Mouse (Mus musculus): Measurements from ENCODE around the gene Nisch. TPM values are rescaled to one million over a fixed set of nuclear protein-coding genes. Genes with fewer than 3 reads are reported as not detected.

Nisch gene
- polyA plus RNA-seq, 1 experiment, result 160 TPM

- Histone ChIP-seq H3K4me3 (ENCODE audit: insufficient read depth, poor library complexity, severe bottlenecking) (no peak overlapping the region), H3K27me3 (ENCODE audit: control insufficient read depth, insufficient read depth, insufficient read length) (no peaks in the 10 kb centered on the region), H3K79me3 (ENCODE audit: low read depth) (peaks cover 20% of the 10 kb centered on the region), H3K36me3 (ENCODE audit: control insufficient read depth, insufficient read depth) (peaks cover 27% of the 10 kb centered on the region), H3ac (ENCODE audit: control insufficient read depth, insufficient read length, low read depth) (no peak overlapping the region), H3K79me2 (ENCODE audit: control insufficient read depth, insufficient read depth) (peaks cover 35% of the 10 kb centered on the region)
- no peak for TF ChIP-seq MYOG (IDR thresholded peaks at IDR 0.05; ENCODE audit: control insufficient read depth, extremely low read depth, insufficient read length)
- no peak for TF ChIP-seq MAX (IDR thresholded peaks at IDR 0.05)
- no peak for TF ChIP-seq CTCF (IDR thresholded peaks at IDR 0.05; ENCODE audit: control insufficient read depth, insufficient read depth, insufficient read length)
These were observed 91.4 kb downstream of the Nisch start for GRCm38 (mm10) chr14:31125106-31126075.

Other genes with a start within 250 kb of the Nisch start
- gene Glt8d1, start 215.5 kb downstream of the Nisch start, polyA plus RNA-seq (2012; fragmentation: generic; extraction: Trizol), result 13.4 TPM
- 218 TPM for gene Spcs1, start 215.3 kb downstream of the Nisch start, polyA plus RNA-seq (2012; fragmentation: generic; extraction: Trizol)
- gene Pbrm1, start 197.8 kb downstream of the Nisch start, polyA plus RNA-seq (2012; fragmentation: generic; extraction: Trizol), result 14.3 TPM
- 56.7 TPM for gene Gnl3, start 197.8 kb downstream of the Nisch start, polyA plus RNA-seq (2012; fragmentation: generic; extraction: Trizol)
- gene Smim4, start 88.0 kb downstream of the Nisch start, polyA plus RNA-seq (2012; fragmentation: generic; extraction: Trizol), result 70.5 TPM
- 322 TPM for gene Nt5dc2, start 85.9 kb downstream of the Nisch start, polyA plus RNA-seq (2012; fragmentation: generic; extraction: Trizol)
- 0.25 TPM for gene Stab1, start 48.3 kb downstream of the Nisch start, polyA plus RNA-seq (2012; fragmentation: generic; extraction: Trizol)
- gene Tnnc1, start 8.6 kb downstream of the Nisch start, polyA plus RNA-seq (2012; fragmentation: generic; extraction: Trizol), result 21.0 TPM
- gene Sema3g, start 914 bp upstream of the Nisch start, polyA plus RNA-seq (2012; fragmentation: generic; extraction: Trizol), result 0.14 TPM
- gene Phf7, start 34.4 kb upstream of the Nisch start, polyA plus RNA-seq (2012; fragmentation: generic; extraction: Trizol), result 4.5 TPM
- 42.0 TPM for gene Bap1, start 34.5 kb upstream of the Nisch start, polyA plus RNA-seq (2012; fragmentation: generic; extraction: Trizol)
- gene Dnah1, start 107.0 kb upstream of the Nisch start, polyA plus RNA-seq (2012; fragmentation: generic; extraction: Trizol), result 0.01 TPM
- gene Capn7, start 119.7 kb upstream of the Nisch start, polyA plus RNA-seq (2012; fragmentation: generic; extraction: Trizol), result 6.7 TPM
- gene Sh3bp5, start 219.1 kb upstream of the Nisch start, polyA plus RNA-seq (2012; fragmentation: generic; extraction: Trizol), result 8.7 TPM